Mouse (Mus musculus) heart, embryonic 14.5 days (tissue): Measurements from ENCODE around the gene Psmc5. TPM values are rescaled to one million over a fixed set of nuclear protein-coding genes. Genes with fewer than 3 reads are reported as not detected.
A peak's percentile ranks its signal among the peaks of the same experiment; 100 is the strongest.

Source experiments
- ATAC-seq: fragments of 200-750 bp; cut with Nextera tagmentation; 2 replicates; pipeline ENCODE4 v1.8.0; 2017; ENCODE audit warnings: low read depth, moderate TSS enrichment; ENCODE audit not compliant: insufficient number of reproducible peaks, insufficient read depth, low FRiP score
- H3K27ac ChIP-seq, 2 experiments: fragments of 200-500 bp in 1 of 2; fragments of 300-500 bp in 1 of 2; sonication (generic) in 1 of 2; replicated peaks in 1 of 2; 2 replicates each; pipeline ENCODE4 v1.5.1; 2012 to 2014; ENCODE audit warnings: low read depth in 2 of 2, low read length in 2 of 2, control low read depth in 1 of 2, mild to moderate bottlenecking in 1 of 2, mixed read lengths in 1 of 2; ENCODE audit not compliant: control insufficient read depth in 1 of 2, insufficient read depth in 1 of 2
- H3K27me3 ChIP-seq: fragments of 300-500 bp; sonication (generic); 2 replicates; pipeline ENCODE4 v1.6.1; 2014; ENCODE audit warnings: mild to moderate bottlenecking, low read length, control low read depth; ENCODE audit not compliant: control insufficient read depth, insufficient read depth
- H3K36me3 ChIP-seq: fragments of 300-500 bp; sonication (generic); 2 replicates; pipeline ENCODE4 v1.6.1; 2014; ENCODE audit warnings: mild to moderate bottlenecking, control low read depth, low read length, mixed read lengths; ENCODE audit not compliant: control insufficient read depth, insufficient read depth
- H3K4me1 ChIP-seq, 2 experiments: fragments of 200-500 bp in 1 of 2; fragments of 300-500 bp in 1 of 2; sonication (generic) in 1 of 2; 2 replicates each; pipeline ENCODE4 v1.6.1; 2012 to 2014; ENCODE audit warnings: low read length in 2 of 2, control low read depth in 1 of 2, mixed read lengths in 1 of 2; ENCODE audit not compliant: control insufficient read depth in 2 of 2, insufficient read depth in 2 of 2
- H3K4me2 ChIP-seq: fragments of 300-500 bp; sonication (generic); 2 replicates; pipeline ENCODE4 v1.6.1; 2014; ENCODE audit warnings: mild to moderate bottlenecking, low read length
- H3K4me3 ChIP-seq, 2 experiments: fragments of 200-500 bp in 1 of 2; fragments of 300-500 bp in 1 of 2; sonication (generic) in 1 of 2; 2 replicates each; pipeline ENCODE4 v1.5.1; 2012 to 2014; ENCODE audit warnings: low read length in 2 of 2, mild to moderate bottlenecking in 2 of 2, control low read depth in 1 of 2, low read depth in 1 of 2, moderate library complexity in 1 of 2; ENCODE audit not compliant: control insufficient read depth in 1 of 2, insufficient read depth in 1 of 2
- H3K9ac ChIP-seq: fragments of 300-500 bp; sonication (generic); 2 replicates; pipeline ENCODE4 v1.6.1; 2014; ENCODE audit warnings: mild to moderate bottlenecking, low read length
- H3K9me3 ChIP-seq: fragments of 300-500 bp; sonication (generic); 2 replicates; pipeline ENCODE4 v1.6.1; 2016; ENCODE audit warnings: low read length, control low read depth; ENCODE audit not compliant: control insufficient read depth
- WGBS: fragments of 180-500 bp; shearing (Covaris S2); extraction: QIAGEN DNeasy Blood & Tissue Kit; methylation state at CpG from one replicate; pipeline ENCODE4 v1.1.7; 2014; 5-methylcytosine and 5-hydroxymethylcytosine counted together
- polyA plus RNA-seq: library from polyadenylated mRNA; unstranded; fragments of >200 nt; fragmentation: Nextera tagmentation; extraction: Ambion mirVana; gene quantifications from 2 replicates; pipeline ENCODE4 v1.2.1, GENCODE M21; 2014

Gene Psmc5
- polyA plus RNA-seq, 1 experiment from 2014 or later, result 200 TPM

DNA sequence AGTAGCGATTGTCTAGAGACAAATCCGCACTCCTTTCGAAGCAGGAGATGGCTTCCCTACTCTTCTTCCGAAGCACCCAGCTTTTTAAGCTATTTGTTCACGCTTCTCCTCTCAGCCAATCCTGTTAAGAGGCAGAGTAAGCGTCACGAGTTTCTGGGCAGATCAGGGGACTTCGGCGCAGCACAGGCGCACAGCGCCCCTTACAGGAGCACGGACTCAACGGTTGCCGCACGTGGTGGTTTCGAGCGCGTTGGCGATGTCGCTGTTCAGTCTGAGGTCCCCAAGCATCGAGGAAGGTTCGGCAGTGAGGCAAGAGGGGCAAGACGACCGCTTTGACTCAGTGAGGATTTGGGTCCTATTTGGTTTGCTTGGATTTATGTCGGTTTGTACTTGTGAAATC, 20.5 kb downstream of the Psmc5 start, which contains the start of gene Tcam1:
Gene Tcam1, plus strand, starts transcription at position 219 of the 400 bp plus-strand sequence.
- no peak; the same call in 1 of the 2 replicates for ATAC-seq
- H3K9ac ChIP-seq, result no peak within 1 kb of the TSS
- WGBS, result 7% methylated on average over 25 of the region's 25 CpGs

DNA sequence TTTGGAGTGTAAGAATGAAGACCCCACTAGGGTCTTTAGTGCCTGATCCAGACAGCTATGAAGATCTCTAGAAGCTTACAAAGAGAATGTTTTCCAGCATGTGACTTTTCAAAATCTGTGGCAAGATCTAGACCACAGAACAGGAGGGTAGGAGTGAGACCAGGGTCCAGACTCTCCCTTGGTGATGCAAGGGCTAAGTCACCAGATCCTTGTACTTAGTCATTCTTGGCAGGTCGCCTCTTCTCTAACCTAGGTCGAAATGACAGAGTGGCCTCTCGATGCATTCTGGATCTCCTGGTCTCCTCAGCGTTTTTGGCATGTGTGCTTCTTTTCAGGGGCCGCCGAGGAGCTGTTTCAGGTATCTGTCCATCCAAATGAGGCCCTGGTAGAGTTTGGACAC, 26.5 kb downstream of the Psmc5 start:
- H3K4me1 ChIP-seq, result no peaks in the 10 kb centered on the region; a peak in 2 of 4 replicates
- 76% methylated on average over 6 of the region's 6 CpGs for WGBS
- ATAC-seq, result no peak
- no peaks in the 10 kb centered on the region for H3K36me3 ChIP-seq
- H3K27me3 ChIP-seq, result no peaks in the 10 kb centered on the region
- H3K9me3 ChIP-seq, result no peaks in the 10 kb centered on the region
- no peak overlapping the region for H3K9ac ChIP-seq
- H3K4me2 ChIP-seq, result no peak overlapping the region
- no peak overlapping the region for H3K4me3 ChIP-seq
- H3K27ac ChIP-seq, result no peak overlapping the region

More for the DNA sequence above, 20.5 kb downstream of the Psmc5 start, which contains the start of gene Tcam1:
- no peak within 1 kb of the TSS for H3K27ac ChIP-seq
- H3K4me1 ChIP-seq, result peaks cover 9 to 12% of the 10 kb centered on the region in 2 experiments
- H3K9me3 ChIP-seq, result no peaks in the 10 kb centered on the region
- H3K27me3 ChIP-seq, result no peaks in the 10 kb centered on the region
- no peaks in the 10 kb centered on the region for H3K36me3 ChIP-seq
- H3K4me3 ChIP-seq, result 0 out of 4 replicates have a peak within 1 kb of the TSS, but pooled peaks of 1 of the 2 experiments have one; percentile 9
- peak within 1 kb of the TSS; percentile 57 for H3K4me2 ChIP-seq

DNA sequence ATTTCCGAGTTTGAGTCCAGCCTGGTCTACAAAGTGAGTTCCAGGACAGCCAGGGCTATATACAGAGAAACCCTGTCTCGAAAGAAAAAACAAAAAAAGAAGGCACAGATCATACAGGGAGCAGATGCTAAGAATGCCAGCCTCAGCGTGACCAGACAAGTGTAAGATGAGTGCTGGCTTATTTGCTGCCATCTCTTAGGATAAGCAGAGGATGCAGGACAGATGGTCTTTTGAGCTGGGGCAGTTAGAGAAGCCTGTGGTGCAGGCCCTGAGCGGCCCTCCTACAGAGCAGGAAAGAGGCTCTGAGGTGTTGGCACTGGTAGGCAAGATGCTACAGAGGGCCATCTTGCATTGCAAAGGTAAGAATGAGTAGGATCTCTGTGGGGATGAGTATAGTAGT, 27.4 kb downstream of the Psmc5 start:
- no peak overlapping the region for H3K27ac ChIP-seq
- no peak overlapping the region for H3K4me3 ChIP-seq
- H3K4me2 ChIP-seq, result no peak overlapping the region
- no peak overlapping the region for H3K9ac ChIP-seq
- 67% methylated on average over 4 of the region's 4 CpGs for WGBS
- no peaks in the 10 kb centered on the region; a peak in 2 of 4 replicates for H3K4me1 ChIP-seq
- H3K36me3 ChIP-seq, result no peaks in the 10 kb centered on the region
- H3K9me3 ChIP-seq, result no peaks in the 10 kb centered on the region
- H3K27me3 ChIP-seq, result no peaks in the 10 kb centered on the region
- ATAC-seq, result no peak

DNA sequence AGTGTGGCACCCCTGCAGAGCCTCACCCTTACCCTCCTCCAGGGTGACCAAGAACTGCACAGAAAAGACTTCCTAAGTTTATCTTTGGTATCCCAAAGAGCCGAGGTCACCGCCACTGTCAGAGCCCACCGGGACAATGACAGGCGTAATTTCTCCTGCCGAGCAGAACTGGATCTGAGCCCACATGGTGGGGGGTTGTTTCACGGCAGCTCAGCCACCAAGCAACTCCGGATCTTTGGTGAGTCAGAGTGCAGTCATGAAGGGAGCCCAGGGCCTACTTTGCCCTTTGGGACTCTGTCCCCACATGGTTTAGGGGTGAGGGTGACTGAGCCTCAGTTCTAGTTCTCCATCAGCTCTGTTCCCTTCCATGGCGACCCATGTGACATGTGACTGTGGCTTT, 28.2 kb downstream of the Psmc5 start:
- no peaks in the 10 kb centered on the region for H3K27me3 ChIP-seq
- no peaks in the 10 kb centered on the region; a peak in 2 of 4 replicates for H3K4me1 ChIP-seq
- no peak overlapping the region for H3K27ac ChIP-seq
- 52% methylated on average over 8 of the region's 8 CpGs for WGBS
- H3K9me3 ChIP-seq, result no peaks in the 10 kb centered on the region
- ATAC-seq, result no peak
- H3K36me3 ChIP-seq, result no peaks in the 10 kb centered on the region
- H3K9ac ChIP-seq, result no peak overlapping the region
- H3K4me2 ChIP-seq, result no peak overlapping the region
- H3K4me3 ChIP-seq, result no peak overlapping the region

DNA sequence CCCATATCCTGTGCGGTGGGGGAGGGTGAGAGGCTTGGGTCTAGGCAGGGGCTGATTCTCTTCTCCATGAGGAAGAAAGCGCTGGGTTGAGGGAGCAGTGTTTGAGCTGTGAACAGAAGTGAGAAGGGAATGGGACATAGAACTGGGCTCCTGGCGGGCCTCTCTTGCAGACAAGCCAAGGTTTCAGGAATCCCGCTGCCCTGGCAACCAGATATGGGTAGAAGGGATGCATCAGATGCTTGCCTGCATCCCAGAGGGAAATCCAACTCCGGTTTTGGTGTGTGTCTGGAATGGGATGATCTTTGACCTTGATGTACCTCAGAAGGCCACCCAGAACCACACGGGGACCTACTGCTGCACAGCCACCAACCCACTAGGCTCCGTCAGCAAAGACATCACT, 30.3 kb downstream of the Psmc5 start:
- H3K36me3 ChIP-seq, result no peaks in the 10 kb centered on the region
- 76% methylated on average over 7 of the region's 7 CpGs for WGBS
- H3K9me3 ChIP-seq, result no peaks in the 10 kb centered on the region
- peaks cover 3 to 6% of the 10 kb centered on the region in 2 experiments; a peak in 2 of 4 replicates for H3K4me1 ChIP-seq
- H3K9ac ChIP-seq, result no peak overlapping the region
- no peak overlapping the region for H3K4me3 ChIP-seq
- no peaks in the 10 kb centered on the region for H3K27me3 ChIP-seq
- H3K4me2 ChIP-seq, result no peak overlapping the region
- no peak overlapping the region for H3K27ac ChIP-seq
- ATAC-seq, result no peak

DNA sequence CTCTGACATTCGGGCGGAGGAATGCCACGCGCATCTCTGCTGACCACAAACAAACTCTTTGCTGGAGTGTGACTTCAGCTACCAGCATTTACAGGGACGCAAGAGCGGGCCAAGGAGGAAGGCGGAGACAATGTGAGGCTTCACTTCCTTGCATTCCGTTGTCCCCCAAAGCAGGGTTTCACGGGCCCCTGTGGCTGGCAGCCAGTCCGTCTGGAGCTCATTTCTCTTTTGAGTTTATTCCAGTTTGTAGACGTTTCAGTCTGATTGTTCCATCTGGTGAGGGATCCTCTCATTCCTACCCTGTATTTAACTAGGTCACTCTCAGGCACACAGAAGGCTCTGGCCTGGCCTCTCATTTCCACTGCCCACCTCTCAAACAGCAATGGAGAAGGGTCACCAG, 31.0 kb downstream of the Psmc5 start:
- ATAC-seq, result no peak
- WGBS, result 72% methylated on average over 11 of the region's 11 CpGs
- Histone ChIP-seq H3K4me2 (no peak overlapping the region), H3K36me3 (no peaks in the 10 kb centered on the region), H3K4me1 (peaks cover 3 to 6% of the 10 kb centered on the region in 2 experiments; a peak in 2 of 4 replicates), H3K27me3 (no peaks in the 10 kb centered on the region), H3K4me3 (no peak overlapping the region), H3K9me3 (no peaks in the 10 kb centered on the region), H3K9ac (no peak overlapping the region), H3K27ac (no peak overlapping the region)

DNA sequence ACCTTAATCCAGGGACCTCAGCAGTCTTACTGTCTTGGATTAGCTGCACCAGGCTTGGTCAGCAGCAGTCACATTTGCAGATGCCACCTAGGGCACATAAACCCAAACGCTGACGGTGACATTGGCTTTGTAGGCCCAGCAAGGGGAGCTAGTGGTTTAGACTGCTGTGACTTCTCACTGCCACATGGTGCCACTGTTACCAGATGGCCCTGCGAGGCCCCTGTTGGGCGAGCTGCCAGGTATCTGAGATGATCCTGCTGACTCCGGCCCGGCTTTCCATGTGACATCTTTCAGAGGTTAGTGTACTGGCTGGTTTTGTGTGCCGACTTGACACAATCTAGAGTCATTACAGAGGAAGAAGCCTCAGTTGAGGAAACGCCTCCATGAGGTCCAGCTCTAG, 33.4 kb downstream of the Psmc5 start:
- ATAC-seq, result peak; percentile 54
- no peak overlapping the region for H3K9ac ChIP-seq
- no peaks in the 10 kb centered on the region for H3K36me3 ChIP-seq
- peaks cover 3 to 6% of the 10 kb centered on the region in 2 experiments; a peak in 2 of 4 replicates for H3K4me1 ChIP-seq
- 21% methylated on average over 8 of the region's 8 CpGs for WGBS
- H3K27ac ChIP-seq, result no peak overlapping the region
- H3K27me3 ChIP-seq, result no peaks in the 10 kb centered on the region
- no peak overlapping the region for H3K4me3 ChIP-seq
- no peak overlapping the region for H3K4me2 ChIP-seq
- no peaks in the 10 kb centered on the region for H3K9me3 ChIP-seq

DNA sequence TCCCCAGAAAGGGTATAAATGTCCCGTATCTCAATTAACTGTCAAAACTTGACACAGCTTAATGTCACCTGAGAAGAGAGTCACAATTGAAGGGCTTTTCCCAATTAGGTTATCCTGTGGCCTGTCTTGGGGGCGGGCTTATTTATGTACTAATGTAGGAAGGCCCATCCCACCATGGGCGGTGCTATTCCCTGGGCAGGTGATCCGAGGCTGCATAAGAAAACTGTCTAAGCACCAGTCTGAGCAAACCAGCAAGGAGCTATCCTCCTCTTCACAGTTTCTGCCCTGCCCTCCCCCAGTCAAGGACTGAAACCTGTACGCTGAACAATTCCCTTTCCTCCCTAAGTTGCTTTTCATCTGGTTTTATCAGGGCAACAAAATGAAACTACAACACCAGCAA, 34.4 kb downstream of the Psmc5 start:
- Histone ChIP-seq H3K4me3 (no peak overlapping the region), H3K9ac (no peak overlapping the region), H3K27ac (no peak overlapping the region), H3K27me3 (no peaks in the 10 kb centered on the region), H3K9me3 (no peaks in the 10 kb centered on the region), H3K4me2 (no peak overlapping the region), H3K36me3 (no peaks in the 10 kb centered on the region), H3K4me1 (peaks cover 3 to 6% of the 10 kb centered on the region in 2 experiments; a peak in 2 of 4 replicates)
- ATAC-seq, result no peak
- 95% methylated on average over 5 of the region's 5 CpGs for WGBS
